Mouse (Mus musculus) MEL (cell line): Measurements from ENCODE around the gene Emilin2. TPM values are rescaled to one million over a fixed set of nuclear protein-coding genes. Genes with fewer than 3 reads are reported as not detected.

ENCODE experiments used
- DNase-seq: peaks from one replicate; pipeline ENCODE4 v3.0.0; 2011; ENCODE audit warnings: low read depth, low spot score
- H3K27ac ChIP-seq: 2 replicates; pipeline ENCODE4 v1.5.1; 2012; ENCODE audit warnings: low read depth, mild to moderate bottlenecking, control low read depth, low read length, moderate library complexity; ENCODE audit not compliant: control insufficient read depth
- H3K27me3 ChIP-seq, 2 experiments: fragments of 150-350 bp in 1 of 2; sonication (generic) in 1 of 2; 2 replicates each; pipeline ENCODE4 v1.6.1; 2012; ENCODE audit warnings: low read length in 2 of 2, mild to moderate bottlenecking in 2 of 2, improper control_type of control experiment in 1 of 2, moderate library complexity in 1 of 2; ENCODE audit not compliant: insufficient read depth in 2 of 2, control insufficient read depth in 1 of 2
- H3K36me3 ChIP-seq, 2 experiments: 2 replicates each; pipeline ENCODE4 v1.6.1; 2012 to 2014; ENCODE audit warnings: low read length in 2 of 2, improper control_type of control experiment in 1 of 2, inconsistent platforms in 1 of 2, mild to moderate bottlenecking in 1 of 2; ENCODE audit not compliant: insufficient read depth in 2 of 2, control insufficient read depth in 1 of 2
- H3K4me1 ChIP-seq, 2 experiments: fragments of 150-350 bp in 1 of 2; sonication (generic) in 1 of 2; 2 replicates each; pipeline ENCODE4 v1.6.1; 2012; ENCODE audit warnings: low read length in 2 of 2, improper control_type of control experiment in 1 of 2, mild to moderate bottlenecking in 1 of 2; ENCODE audit not compliant: insufficient read depth in 2 of 2, control insufficient read depth in 1 of 2
- H3K4me3 ChIP-seq, 2 experiments: fragments of 150-350 bp in 1 of 2; sonication (generic) in 1 of 2; 2 replicates each; pipeline ENCODE4 v1.5.1; 2012; ENCODE audit warnings: low read depth in 2 of 2, low read length in 2 of 2, mild to moderate bottlenecking in 2 of 2, moderate library complexity in 2 of 2, control low read depth in 1 of 2, improper control_type of control experiment in 1 of 2; ENCODE audit not compliant: control insufficient read depth in 1 of 2, insufficient read depth in 1 of 2
- H3K79me2 ChIP-seq: 2 replicates; pipeline ENCODE4 v1.6.1; 2012; ENCODE audit warnings: mild to moderate bottlenecking, low read length, moderate library complexity; ENCODE audit not compliant: control insufficient read depth, poor library complexity, insufficient read depth
- H3K9ac ChIP-seq: 2 replicates; pipeline ENCODE4 v1.6.1; 2012; ENCODE audit warnings: low read depth, mild to moderate bottlenecking, control low read depth, low read length, moderate library complexity; ENCODE audit not compliant: control insufficient read depth, poor library complexity, severe bottlenecking
- H3K9me3 ChIP-seq: fragments of 150-350 bp; sonication (generic); replicated peaks from 2 replicates; pipeline ENCODE4 v1.6.1; 2012; ENCODE audit warnings: mild to moderate bottlenecking, low read length, improper control_type of control experiment, moderate library complexity; ENCODE audit not compliant: insufficient read depth
- BHLHE40 ChIP-seq: IDR thresholded peaks from 2 replicates; pipeline ENCODE4 v1.6.1; 2012; ENCODE audit warnings: low read depth, mild to moderate bottlenecking, inconsistent platforms, low read length, improper control_type of control experiment, borderline replicate concordance
- CHD1 ChIP-seq: IDR thresholded peaks from 2 replicates; pipeline ENCODE4 v1.6.1; 2012; ENCODE audit warnings: low read depth, mild to moderate bottlenecking, inconsistent platforms, low read length, improper control_type of control experiment
- CHD2 ChIP-seq: IDR thresholded peaks from 2 replicates; pipeline ENCODE4 v1.6.1; 2011; ENCODE audit warnings: low read length, improper control_type of control experiment
- CTCF ChIP-seq, 3 experiments: IDR thresholded peaks in 2 of 3; conservative IDR thresholded peaks in 1 of 3; 2 replicates each; pipeline ENCODE4 v1.5.1; 2011 to 2012; ENCODE audit warnings: low read length in 3 of 3, low read depth in 2 of 3, mild to moderate bottlenecking in 2 of 3, improper control_type of control experiment in 1 of 3, inconsistent platforms in 1 of 3, mixed read lengths in 1 of 3, moderate library complexity in 1 of 3; ENCODE audit not compliant: control insufficient read depth in 1 of 3, insufficient read depth in 1 of 3, poor library complexity in 1 of 3, severe bottlenecking in 1 of 3
- E2F4 ChIP-seq: IDR thresholded peaks from 2 replicates; pipeline ENCODE4 v1.6.1; 2011; ENCODE audit warnings: low read depth, low read length, improper control_type of control experiment, borderline replicate concordance
- EP300 ChIP-seq, 2 experiments: IDR thresholded peaks; 2 replicates each; pipeline ENCODE4 v1.6.1; 2011; ENCODE audit warnings: improper control_type of control experiment in 2 of 2, low read length in 2 of 2, low read depth in 1 of 2, mild to moderate bottlenecking in 1 of 2
- ETS1 ChIP-seq: IDR thresholded peaks from 2 replicates; pipeline ENCODE4 v1.6.1; 2012; ENCODE audit warnings: low read depth, mild to moderate bottlenecking, inconsistent platforms, low read length, improper control_type of control experiment, moderate library complexity
- GABPA ChIP-seq: IDR thresholded peaks from 2 replicates; pipeline ENCODE4 v1.6.1; 2012; ENCODE audit warnings: low read depth, mild to moderate bottlenecking, inconsistent platforms, low read length, improper control_type of control experiment, moderate library complexity
- GATA1 ChIP-seq: IDR thresholded peaks from 2 replicates; pipeline ENCODE4 v1.6.1; 2011; ENCODE audit warnings: low read depth, low read length, improper control_type of control experiment
- HCFC1 ChIP-seq: IDR thresholded peaks from 2 replicates; pipeline ENCODE4 v1.6.1; 2012; ENCODE audit warnings: low read depth, mild to moderate bottlenecking, inconsistent platforms, low read length, improper control_type of control experiment, moderate library complexity
- JUND ChIP-seq: IDR thresholded peaks from 2 replicates; pipeline ENCODE4 v1.6.1; 2011; ENCODE audit warnings: low read depth, mild to moderate bottlenecking, improper control_type of control experiment, low read length
- KAT2A ChIP-seq: conservative IDR thresholded peaks from 2 replicates; pipeline ENCODE4 v1.6.1; 2012; ENCODE audit warnings: low read depth, low read length, improper control_type of control experiment, inconsistent platforms
- MAX ChIP-seq: IDR thresholded peaks from 2 replicates; pipeline ENCODE4 v1.6.1; 2011; ENCODE audit warnings: low read length, improper control_type of control experiment
- MAZ ChIP-seq: IDR thresholded peaks from 2 replicates; pipeline ENCODE4 v1.6.1; 2012; ENCODE audit warnings: low read depth, mild to moderate bottlenecking, inconsistent platforms, low read length, improper control_type of control experiment
- MEF2A ChIP-seq: IDR thresholded peaks from 2 replicates; pipeline ENCODE4 v1.6.1; 2014; ENCODE audit warnings: low read depth, mild to moderate bottlenecking, inconsistent platforms, low read length, improper control_type of control experiment; ENCODE audit not compliant: poor library complexity, insufficient replicate concordance, severe bottlenecking; ENCODE audit errors: extremely low read depth
- MXI1 ChIP-seq: IDR thresholded peaks from 2 replicates; pipeline ENCODE4 v1.6.1; 2011; ENCODE audit warnings: mild to moderate bottlenecking, low read depth, low read length, improper control_type of control experiment
- MYC ChIP-seq: IDR thresholded peaks from 2 replicates; pipeline ENCODE4 v1.6.1; 2011; ENCODE audit warnings: low read depth, mild to moderate bottlenecking, low read length, improper control_type of control experiment, moderate library complexity
- NELFE ChIP-seq: IDR thresholded peaks from 2 replicates; pipeline ENCODE4 v1.6.1; 2011; ENCODE audit warnings: low read depth, low read length, improper control_type of control experiment
- NRF1 ChIP-seq: IDR thresholded peaks from 2 replicates; pipeline ENCODE4 v1.6.1; 2014; ENCODE audit warnings: low read depth, mild to moderate bottlenecking, inconsistent platforms, low read length, improper control_type of control experiment, moderate library complexity; ENCODE audit not compliant: poor library complexity, insufficient read depth, severe bottlenecking
- POLR2A ChIP-seq, 2 experiments: IDR thresholded peaks; 2 replicates each; pipeline ENCODE4 v1.6.1; 2011 to 2012; ENCODE audit warnings: low read length in 2 of 2, mild to moderate bottlenecking in 2 of 2, control low read depth in 1 of 2, improper control_type of control experiment in 1 of 2, low read depth in 1 of 2, moderate library complexity in 1 of 2; ENCODE audit not compliant: control insufficient read depth in 1 of 2, insufficient read depth in 1 of 2, poor library complexity in 1 of 2
- POLR2AphosphoS2 ChIP-seq: IDR thresholded peaks from 2 replicates; pipeline ENCODE4 v1.6.1; 2011; ENCODE audit warnings: low read length, improper control_type of control experiment
- POLR2AphosphoS5 ChIP-seq: IDR thresholded peaks from 2 replicates; pipeline ENCODE4 v1.6.1; 2012; ENCODE audit warnings: low read depth, borderline replicate concordance, mild to moderate bottlenecking, inconsistent platforms, low read length, moderate library complexity, mixed read lengths
- RAD21 ChIP-seq: IDR thresholded peaks from 2 replicates; pipeline ENCODE4 v1.6.1; 2011; ENCODE audit warnings: mild to moderate bottlenecking, low read depth, low read length, improper control_type of control experiment
- RCOR1 ChIP-seq: IDR thresholded peaks from 2 replicates; pipeline ENCODE4 v1.6.1; 2012; ENCODE audit warnings: low read depth, mild to moderate bottlenecking, inconsistent platforms, low read length, improper control_type of control experiment
- SIN3A ChIP-seq: IDR thresholded peaks from 2 replicates; pipeline ENCODE4 v1.6.1; 2012; ENCODE audit warnings: low read length, improper control_type of control experiment, inconsistent platforms
- SMC3 ChIP-seq: IDR thresholded peaks from 2 replicates; pipeline ENCODE4 v1.6.1; 2011; ENCODE audit warnings: low read depth, low read length, improper control_type of control experiment
- TAL1 ChIP-seq: IDR thresholded peaks from 2 replicates; pipeline ENCODE4 v1.6.1; 2012; ENCODE audit warnings: mild to moderate bottlenecking, inconsistent platforms, low read length, moderate library complexity, mixed read lengths
- TBP ChIP-seq: IDR thresholded peaks from 2 replicates; pipeline ENCODE4 v1.8.0; 2011; ENCODE audit warnings: low read depth, low read length, improper control_type of control experiment
- TCF12 ChIP-seq: IDR thresholded peaks from 2 replicates; pipeline ENCODE4 v1.6.1; 2014; ENCODE audit warnings: low read depth, mild to moderate bottlenecking, inconsistent platforms, low read length, improper control_type of control experiment, moderate library complexity
- UBTF ChIP-seq: IDR thresholded peaks from 2 replicates; pipeline ENCODE4 v1.6.1; 2012; ENCODE audit warnings: low read depth, mild to moderate bottlenecking, inconsistent platforms, low read length, improper control_type of control experiment, moderate library complexity, borderline replicate concordance; ENCODE audit not compliant: insufficient read depth
- USF1 ChIP-seq: IDR thresholded peaks from 2 replicates; pipeline ENCODE4 v1.6.1; 2014; ENCODE audit warnings: low read depth, mild to moderate bottlenecking, inconsistent platforms, low read length, improper control_type of control experiment, moderate library complexity
- USF2 ChIP-seq, 2 experiments: IDR thresholded peaks; 2 replicates each; pipeline ENCODE4 v1.6.1; 2011 to 2012; ENCODE audit warnings: improper control_type of control experiment in 2 of 2, low read length in 2 of 2, borderline replicate concordance in 1 of 2, inconsistent platforms in 1 of 2, low read depth in 1 of 2, mild to moderate bottlenecking in 1 of 2; ENCODE audit not compliant: insufficient read depth in 1 of 2
- ZC3H11A ChIP-seq: IDR thresholded peaks from 2 replicates; pipeline ENCODE4 v1.6.1; 2012; ENCODE audit warnings: low read depth, mild to moderate bottlenecking, inconsistent platforms, low read length, improper control_type of control experiment
- ZKSCAN1 ChIP-seq: IDR thresholded peaks from 2 replicates; pipeline ENCODE4 v1.6.1; 2012; ENCODE audit warnings: low read depth, mild to moderate bottlenecking, inconsistent platforms, low read length, improper control_type of control experiment, moderate library complexity
- ZMIZ1 ChIP-seq: IDR thresholded peaks from 2 replicates; pipeline ENCODE4 v1.6.1; 2012; ENCODE audit warnings: low read depth, mild to moderate bottlenecking, inconsistent platforms, low read length, improper control_type of control experiment, moderate library complexity
- ZNF384 ChIP-seq: IDR thresholded peaks from 2 replicates; pipeline ENCODE4 v1.6.1; 2012; ENCODE audit warnings: low read depth, mild to moderate bottlenecking, inconsistent platforms, low read length, improper control_type of control experiment
- polyA plus RNA-seq, 2 experiments: library from polyadenylated mRNA; stranded (reverse) in 1 of 2; unstranded in 1 of 2; fragments of >175 nt in 1 of 2; fragments of >200 nt in 1 of 2; gene quantifications; 2 replicates each; pipeline versions ENCODE4 v1.2.1 to v1.2.4; 2012; ENCODE audit warnings: low replicate concordance in 2 of 2, low read depth in 1 of 2; ENCODE audit not compliant: insufficient read length in 2 of 2, insufficient read depth in 1 of 2, missing spikeins in 1 of 2
- total RNA-seq: library from RNA; depleted of rRNA; stranded (reverse); fragments of 300-350 nt; gene quantifications from 2 replicates; pipeline ENCODE4 v1.2.3, GENCODE M21; 2012

The Emilin2 gene
- total and polyA plus RNA-seq, 3 experiments: 37.4 to 95.5 (median 92.6) TPM

DNA sequence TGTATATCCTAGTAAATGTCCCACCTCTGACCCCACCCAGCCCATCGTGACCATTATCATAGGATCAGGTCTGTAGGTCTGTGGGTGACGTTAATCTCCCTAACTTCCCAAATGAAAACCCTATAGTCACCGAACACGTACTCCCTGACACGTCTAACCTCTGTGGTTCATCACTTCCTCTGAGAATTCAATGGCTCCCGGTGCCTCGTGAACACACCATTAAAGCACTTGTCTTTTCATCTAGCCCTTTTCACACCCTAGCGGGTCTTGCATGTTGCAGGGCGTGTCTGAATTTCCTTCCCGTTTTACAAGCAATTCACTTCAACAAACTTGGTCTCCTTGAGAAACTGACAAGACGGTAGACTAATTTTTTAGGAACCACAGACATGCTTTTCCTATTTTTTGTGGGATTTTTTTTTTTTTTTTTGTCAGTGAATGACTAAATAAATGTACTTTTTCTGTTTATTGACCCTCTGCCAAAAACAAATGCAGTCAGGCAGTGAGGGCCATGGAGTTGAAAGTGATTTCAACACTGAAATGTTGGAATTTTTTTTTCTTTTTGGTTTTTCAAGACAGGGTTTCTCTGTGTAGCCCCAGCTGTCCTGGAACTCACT lies 23.5 kb downstream of the Emilin2 start:
- Histone ChIP-seq H3K9me3 (no peaks in the 10 kb centered on the region), H3K9ac (peak overlapping the region; percentile 38), H3K79me2 (peaks cover 29% of the 10 kb centered on the region), H3K36me3 (peaks cover 0 to 78% of the 10 kb centered on the region in 2 experiments; a peak in 3 of 4 replicates), H3K27ac (peak overlapping the region; percentile 94), H3K4me3 (no peak overlapping the region), H3K27me3 (no peaks in the 10 kb centered on the region), H3K4me1 (peaks cover 62 to 78% of the 10 kb centered on the region in 2 experiments)
- peak; percentile 96 for DNase-seq
- TF ChIP-seq POLR2AphosphoS2: no peak
- peak; percentile 78 for TF ChIP-seq TBP
- no peak for TF ChIP-seq MEF2A
- TF ChIP-seq ZMIZ1: no peak
- TF ChIP-seq EP300 (IDR thresholded peaks at IDR 0.05; ENCODE audit: low read depth in 1 of 2, low read length in 2 of 2): peak; percentile 51 to 80; a peak in 3 of 4 replicates
- TF ChIP-seq MAX: peak; percentile 95
- no peak for TF ChIP-seq ZKSCAN1
- no peak for TF ChIP-seq CHD2
- peak; percentile 70; the same call in 1 of the 2 replicates for TF ChIP-seq GATA1
- peak in 1 of 2 experiments; percentile 55; a peak in 2 of 4 replicates for TF ChIP-seq POLR2A (IDR thresholded peaks at IDR 0.05; ENCODE audit: control insufficient read depth in 1 of 2, insufficient read depth in 1 of 2, low read depth in 1 of 2, low read length in 2 of 2, poor library complexity in 1 of 2)
- TF ChIP-seq UBTF: no peak
- peak; percentile 72 for TF ChIP-seq RCOR1
- TF ChIP-seq USF2 (IDR thresholded peaks at IDR 0.05; ENCODE audit: borderline replicate concordance in 1 of 2, insufficient read depth in 1 of 2, low read depth in 1 of 2, low read length in 2 of 2): no peak
- no peak for TF ChIP-seq GABPA
- 0 out of 2 replicates have a peak, but pooled peaks have one; percentile 49 for TF ChIP-seq HCFC1
- no peak for TF ChIP-seq KAT2A
- no peak for TF ChIP-seq TAL1
- no peak for TF ChIP-seq POLR2AphosphoS5
- peak; percentile 75 for TF ChIP-seq MXI1
- no peak for TF ChIP-seq E2F4
- TF ChIP-seq USF1: 0 out of 2 replicates have a peak, but pooled peaks have one; percentile 20
- peak; percentile 85 for TF ChIP-seq SIN3A
- no peak for TF ChIP-seq CTCF (IDR thresholded peaks at IDR 0.05 in 2 of 3, conservative IDR thresholded peaks at IDR 0.05 in 1 of 3; ENCODE audit: control insufficient read depth in 1 of 3, insufficient read depth in 1 of 3, low read depth in 2 of 3, low read length in 3 of 3, poor library complexity in 1 of 3, severe bottlenecking in 1 of 3)
- no peak for TF ChIP-seq BHLHE40
- TF ChIP-seq RAD21: no peak
- TF ChIP-seq JUND: peak; percentile 10; the same call in 1 of the 2 replicates
- 0 out of 2 replicates have a peak, but pooled peaks have one; percentile 4 for TF ChIP-seq MAZ
- TF ChIP-seq ZC3H11A: no peak
- no peak; the same call in 1 of the 2 replicates for TF ChIP-seq NELFE
- TF ChIP-seq ETS1: peak; percentile 81
- TF ChIP-seq SMC3: no peak
- peak; percentile 90 for TF ChIP-seq MYC
- TF ChIP-seq ZNF384: peak; percentile 74
- peak; percentile 40 for TF ChIP-seq TCF12
- no peak for TF ChIP-seq NRF1
- no peak; the same call in 1 of the 2 replicates for TF ChIP-seq CHD1
